Mouse (Mus musculus) cerebellum, adult 11-12 months (tissue): ENCODE measurements at regions not wholly inside any gene's neighbourhood (a gene's known extent, or its start where the extent isn't known, plus 50 kb on each side); places are given as distances from the start of the nearest gene placed in this dataset.
A peak's percentile ranks its signal among the peaks of the same experiment; 100 is the strongest.

Experiments used
- DNase-seq: peaks from one replicate; pipeline ENCODE4 v3.0.0; 2022

DNA sequence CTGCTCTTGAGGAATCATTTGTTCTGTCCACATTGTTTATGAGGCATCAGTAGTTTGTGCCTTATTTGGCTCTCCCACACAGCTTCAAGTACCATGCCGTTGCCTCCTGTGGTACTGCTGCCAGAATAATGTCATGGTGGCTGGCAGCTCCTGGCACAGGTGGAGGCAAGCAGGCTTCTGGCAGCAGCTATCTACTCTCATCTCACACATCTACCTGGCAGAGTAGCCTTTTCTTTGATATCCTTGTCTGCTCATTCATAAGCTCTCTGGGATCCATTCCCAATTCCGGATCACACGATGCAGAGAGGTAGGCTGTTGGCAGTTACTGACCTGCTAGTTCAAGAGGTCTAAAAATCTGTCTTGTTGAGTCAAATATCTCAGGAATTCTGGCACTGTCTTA lies 373.6 kb upstream of the Depdc1a start:
- peak; percentile 16 for DNase-seq

DNA sequence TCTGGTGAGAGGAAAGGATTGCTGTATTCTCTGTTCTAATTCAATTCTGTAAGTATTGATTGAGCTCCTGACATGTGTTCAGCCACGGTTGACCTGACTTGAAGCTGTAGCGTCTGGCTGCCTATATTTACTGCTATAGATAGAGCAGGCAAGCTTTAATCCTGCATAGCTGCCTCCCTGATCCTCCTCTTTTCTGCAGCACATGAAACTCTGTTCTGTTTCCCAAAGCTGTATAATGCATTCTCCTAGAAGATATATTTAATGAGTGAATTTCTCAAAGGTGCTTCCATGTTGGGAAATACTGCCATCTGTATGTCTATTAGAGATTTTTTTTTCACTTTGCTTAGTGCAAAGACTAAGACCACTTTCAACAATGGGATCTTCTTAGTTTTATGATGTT lies 351.4 kb upstream of the Depdc1a start:
- no peak for DNase-seq

DNA sequence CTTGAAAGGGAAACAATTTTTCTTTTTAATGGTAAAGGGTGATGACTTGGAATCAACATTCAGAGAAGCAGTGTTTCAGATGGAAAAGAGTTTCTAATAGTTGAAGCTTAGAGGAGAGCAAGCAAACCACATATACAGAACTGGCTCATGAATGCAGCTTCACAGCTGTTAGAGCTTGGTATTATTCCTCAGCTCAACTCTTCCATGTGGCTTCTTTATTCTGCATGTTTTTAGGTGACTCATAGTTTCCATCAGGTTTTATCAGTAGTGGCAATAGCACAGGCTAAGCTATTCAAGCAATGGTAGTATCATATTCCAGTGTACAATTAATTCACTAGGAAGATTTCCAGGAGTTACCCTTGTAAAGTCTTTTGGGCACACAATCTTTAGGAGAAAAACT lies 313.7 kb upstream of the Depdc1a start:
- no peak for DNase-seq

DNA sequence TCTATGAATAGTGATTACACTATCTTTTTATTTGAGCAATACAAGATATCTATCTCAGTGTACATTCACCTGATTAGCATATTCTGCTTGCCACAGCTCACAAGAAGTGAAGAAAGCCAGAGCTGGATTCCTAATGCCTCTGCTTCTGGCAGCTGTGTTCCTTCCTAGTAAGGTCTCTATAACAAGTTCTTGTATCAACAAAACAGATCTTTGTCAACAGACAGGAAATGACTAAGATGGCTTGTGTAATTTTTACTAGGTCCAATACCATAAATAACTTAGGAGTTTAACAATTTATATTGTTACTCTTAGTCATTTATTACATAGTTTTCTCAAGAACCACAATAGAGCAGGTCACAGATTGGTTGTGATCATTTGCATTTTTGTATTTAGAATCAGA lies 302.0 kb upstream of the Depdc1a start:
- DNase-seq: no peak
